Mouse (Mus musculus) megakaryocyte progenitor cell, adult 5-6 weeks (primary cell): Measurements from ENCODE around the gene Xylt1. TPM values are rescaled to one million over a fixed set of nuclear protein-coding genes. Genes with fewer than 3 reads are reported as not detected.

Source experiments
- ATAC-seq: replicated peaks from 2 replicates; pipeline ENCODE4 v1.8.0; 2016; ENCODE audit warnings: mild to moderate bottlenecking, moderate TSS enrichment, inconsistent platforms; ENCODE audit not compliant: poor library complexity
- total RNA-seq, 2 experiments: library from RNA; stranded (forward) in 1 of 2; stranded (reverse) in 1 of 2; fragments of 157-497, 149-512 nt in 1 of 2; fragments of 200-1000 nt in 1 of 2; gene quantifications; 2 replicates each; pipeline versions ENCODE4 v1.2.3 to v1.2.4; 2015 to 2017

Xylt1 gene
- total RNA-seq (2015) (20.0 and 24.9 TPM in 2 replicates), total RNA-seq (2017) (12.0 and 17.1 TPM in 2 replicates)

DNA sequence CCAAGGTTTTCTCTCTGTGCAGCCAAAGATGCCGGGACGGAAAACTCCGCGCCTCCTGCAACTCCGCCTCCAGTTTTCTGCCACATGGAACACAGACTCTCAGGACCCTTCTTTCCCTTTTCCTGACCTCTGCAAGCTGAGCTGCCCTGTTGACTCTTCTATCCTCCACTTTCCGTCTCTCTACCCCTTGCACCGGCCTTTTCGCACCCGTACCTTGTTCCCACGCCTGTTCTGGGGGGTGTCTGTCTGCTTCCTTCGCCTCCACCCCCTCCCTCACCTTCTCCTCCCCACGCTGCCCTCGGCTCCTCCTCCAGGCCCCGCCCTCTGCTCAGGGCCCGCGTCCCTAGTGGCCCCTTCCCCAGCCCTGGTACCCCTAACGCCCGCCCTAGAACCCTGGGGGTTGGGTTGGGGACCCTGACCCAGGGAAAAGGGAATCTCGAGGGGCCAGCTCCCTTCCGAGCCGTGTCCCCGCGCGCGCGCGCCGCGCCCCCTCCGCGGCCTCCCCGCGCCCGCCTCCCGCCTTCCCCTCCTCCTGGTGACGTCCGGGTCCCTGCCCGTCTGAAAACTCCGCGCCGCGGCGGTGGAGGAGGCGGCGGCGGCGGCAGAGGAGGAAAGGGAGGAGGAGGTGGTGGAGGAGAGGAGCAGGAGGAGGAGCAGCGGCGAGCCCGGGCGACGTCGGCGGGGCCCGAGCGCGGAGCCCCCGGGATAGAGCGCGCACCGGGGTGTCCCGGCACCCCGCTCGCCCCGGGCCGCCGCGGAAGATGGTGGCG lies at the start of gene Xylt1:
Gene Xylt1, plus strand, starts transcription at position 562 of the 770 bp plus-strand sequence.
- peak; percentile 57 for ATAC-seq

- no peak for ATAC-seq
Observed at GRCm38 (mm10) chr7:117333936-117334335, 46.8 kb upstream of the Xylt1 start.

GRCm38 (mm10) chr7:117356316-117356715 lies 24.5 kb upstream of the Xylt1 start:
- ATAC-seq = no peak

GRCm38 (mm10) chr7:117357425-117358194 lies 23.2 kb upstream of the Xylt1 start:
- no peak for ATAC-seq

GRCm38 (mm10) chr7:117361281-117361680 lies 19.5 kb upstream of the Xylt1 start:
- no peak for ATAC-seq

DNA sequence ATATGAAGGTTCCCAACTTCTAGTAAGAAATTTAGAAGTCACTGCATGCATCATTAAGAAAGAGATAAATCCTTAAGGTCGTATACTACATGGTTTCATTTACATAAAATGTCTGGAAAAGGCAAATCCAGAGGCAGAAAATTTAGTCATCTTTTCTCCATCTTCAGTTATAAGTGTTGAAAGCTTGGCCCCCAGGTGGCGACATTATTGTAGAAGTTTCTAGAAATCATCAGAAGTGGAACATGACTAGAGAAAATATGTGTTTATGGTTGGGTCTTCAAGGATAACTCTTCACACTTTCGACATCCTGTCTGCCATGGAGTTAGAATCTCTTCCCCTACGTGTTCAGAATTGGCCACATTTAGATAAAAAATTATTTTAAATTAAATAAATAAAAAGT lies 18.3 kb upstream of the Xylt1 start:
- ATAC-seq = no peak

DNA sequence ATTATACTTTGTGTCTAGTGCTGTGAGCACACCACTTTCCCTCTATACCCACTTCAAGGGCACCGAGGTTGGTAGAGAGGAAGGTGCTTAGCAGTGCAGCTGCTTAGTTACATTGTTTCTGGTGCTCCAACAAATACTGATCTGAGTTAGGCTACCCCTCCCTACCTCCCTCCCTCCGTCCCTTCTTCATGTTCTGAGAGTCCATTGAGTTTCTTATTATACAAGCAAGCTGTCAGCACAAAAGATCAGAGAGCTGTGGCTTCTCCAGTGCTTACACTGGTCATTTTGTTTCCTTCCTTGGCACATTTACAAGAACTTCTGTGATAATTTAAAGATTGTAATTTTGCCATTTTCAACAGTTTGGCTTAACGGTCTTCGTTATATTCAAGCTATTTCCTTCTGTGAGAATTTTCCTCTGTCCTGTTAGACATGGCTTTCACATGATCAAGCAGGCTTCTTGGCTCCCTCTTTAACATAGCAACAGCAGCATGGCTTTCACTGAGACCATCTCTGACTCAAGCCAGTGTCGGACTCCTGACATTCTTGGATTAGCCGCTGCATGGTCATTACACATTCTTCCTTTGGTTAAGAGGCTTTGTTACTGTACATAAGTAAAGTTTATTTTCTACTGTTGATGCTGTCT lies 12.0 kb upstream of the Xylt1 start:
- no peak for ATAC-seq

DNA sequence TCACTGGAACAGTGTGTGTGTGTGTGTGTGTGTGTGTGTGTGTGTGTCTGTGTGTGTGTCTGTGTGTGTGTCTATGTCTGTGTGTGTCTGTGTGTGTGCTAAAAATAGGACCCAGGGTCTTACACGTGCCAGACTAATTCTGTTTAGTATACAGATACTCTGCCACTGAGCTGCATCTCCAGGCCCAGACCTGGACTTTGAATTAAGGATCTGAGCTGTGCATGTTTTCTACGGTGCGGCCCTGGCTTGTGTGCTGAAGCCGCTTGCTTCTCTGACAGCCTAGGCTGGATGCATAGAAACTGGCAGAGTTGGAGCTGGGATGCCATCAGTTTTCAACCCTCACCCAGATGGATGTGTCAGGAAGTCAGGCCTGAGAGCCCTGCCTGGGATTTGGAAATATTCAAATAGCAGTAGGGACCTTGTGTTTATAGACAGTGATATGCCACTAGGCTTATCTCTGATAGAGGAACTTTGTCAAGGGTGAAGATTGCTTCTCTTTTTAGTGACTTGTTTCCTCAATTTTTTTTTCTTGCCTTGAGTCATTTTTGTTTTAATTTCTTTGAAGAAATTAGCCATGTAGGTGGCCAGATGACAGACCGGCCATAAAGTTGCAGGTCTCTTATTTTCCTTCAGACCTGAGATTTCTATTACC lies 11.4 kb upstream of the Xylt1 start:
- ATAC-seq = peak; percentile 39; the same call in 1 of the 2 replicates

DNA sequence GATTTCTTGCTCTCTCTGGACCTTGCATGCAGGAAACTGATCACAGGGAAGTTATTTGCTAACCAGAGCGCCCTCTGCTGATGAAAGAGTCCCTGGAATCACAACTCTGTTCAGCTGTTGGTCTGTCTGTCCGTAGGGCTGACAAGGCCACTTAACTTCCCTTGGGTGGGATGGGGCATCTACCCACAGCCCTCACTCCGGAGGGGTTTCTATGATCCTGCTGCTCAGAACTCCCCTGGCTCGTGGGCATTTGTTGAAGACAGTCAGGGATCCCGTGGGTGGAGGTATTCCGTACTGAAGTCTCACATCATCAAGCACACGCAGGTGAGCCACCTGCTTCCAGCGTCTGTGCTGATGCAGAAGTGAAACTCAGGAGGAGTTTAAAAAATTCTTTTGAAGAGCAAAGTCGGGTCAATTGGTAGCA lies 4.9 kb upstream of the Xylt1 start:
- peak; percentile 60 for ATAC-seq

DNA sequence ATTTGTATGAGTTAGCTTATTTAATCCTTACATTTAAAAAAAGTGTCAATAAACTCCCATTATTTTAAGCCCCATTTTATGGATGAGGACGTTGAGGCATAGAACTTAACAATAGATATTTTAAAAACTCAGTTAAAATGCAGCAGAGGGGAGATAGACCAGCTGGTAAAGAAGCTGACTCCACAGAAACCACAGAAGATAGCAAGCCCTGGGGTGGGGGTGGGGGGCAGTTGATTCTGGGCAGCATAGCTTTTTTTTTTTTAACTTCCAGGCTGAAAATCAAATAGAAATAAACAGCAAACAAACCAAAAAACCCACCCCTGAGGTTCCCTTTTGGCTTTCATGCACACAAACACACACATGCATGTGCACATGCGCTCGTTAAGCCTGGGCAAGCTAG lies 3.6 kb upstream of the Xylt1 start:
- ATAC-seq = no peak

- ATAC-seq = no peak
Observed at GRCm38 (mm10) chr7:117380036-117380417, 752 bp upstream of the Xylt1 start.

- ATAC-seq = 0 out of 2 replicates have a peak, but pooled peaks have one; percentile 12
Observed at GRCm38 (mm10) chr7:117381188-117381981, 606 bp downstream of the Xylt1 start.

- no peak for ATAC-seq
Observed at GRCm38 (mm10) chr7:117382006-117382405, 1.2 kb downstream of the Xylt1 start.

- ATAC-seq = peak; percentile 35
Observed at GRCm38 (mm10) chr7:117383147-117383940, 2.6 kb downstream of the Xylt1 start.

- ATAC-seq = no peak
Observed at GRCm38 (mm10) chr7:117386376-117386775, 5.6 kb downstream of the Xylt1 start.

GRCm38 (mm10) chr7:117388284-117388988 lies 7.7 kb downstream of the Xylt1 start:
- ATAC-seq = no peak

- ATAC-seq = peak; percentile 44
Observed at GRCm38 (mm10) chr7:117389048-117389447, 8.3 kb downstream of the Xylt1 start.

- 0 out of 2 replicates have a peak, but pooled peaks have one; percentile 8 for ATAC-seq
Observed at GRCm38 (mm10) chr7:117392863-117393569, 12.2 kb downstream of the Xylt1 start.
